Mouse (Mus musculus): ENCODE data around the gene Eef1g. TPM values are rescaled to one million over a fixed set of nuclear protein-coding genes. Genes with fewer than 3 reads are reported as not detected.
A peak's percentile ranks its signal among the peaks of the same experiment; 100 is the strongest.

Eef1g gene
- polyA plus RNA-seq, 1 experiment from 2014 or later = 334 TPM

- Histone ChIP-seq H3K27ac (no peak overlapping the region), H3K4me1 (replicated peaks) (peaks cover 21% of the 10 kb centered on the region), H3K36me3 (peaks cover 30% of the 10 kb centered on the region), H3K4me2 (replicated peaks) (peak overlapping the region; percentile 78), H3K27me3 (peaks cover 14% of the 10 kb centered on the region; the same call in 1 of the 2 replicates), H3K9ac (replicated peaks) (peak overlapping the region; percentile 76), H3K9me3 (no peaks in the 10 kb centered on the region), H3K4me3 (replicated peaks) (peak overlapping the region; percentile 57)
- no peak for ATAC-seq
- WGBS = 13% methylated on average over 11 of the region's 11 CpGs
Measured at GRCm38 (mm10) chr19:8930117-8930516, 36.7 kb upstream of the Eef1g start.

GRCm38 (mm10) chr19:8930771-8931170 is 36.1 kb upstream of the Eef1g start:
- no peak for ATAC-seq
- Histone ChIP-seq H3K27ac (no peak overlapping the region), H3K4me2 (replicated peaks) (peak overlapping the region; percentile 78), H3K4me3 (replicated peaks) (no peak overlapping the region), H3K4me1 (replicated peaks) (peaks cover 21% of the 10 kb centered on the region), H3K27me3 (peaks cover 14% of the 10 kb centered on the region; the same call in 1 of the 2 replicates), H3K36me3 (peaks cover 24% of the 10 kb centered on the region), H3K9ac (replicated peaks) (0 out of 2 replicates have a peak overlapping the region, but pooled peaks have one; percentile 76), H3K9me3 (no peaks in the 10 kb centered on the region)
- 86% methylated on average over 7 of the region's 7 CpGs for WGBS

GRCm38 (mm10) chr19:8936736-8937135 is 30.1 kb upstream of the Eef1g start:
- no peak for ATAC-seq
- Histone ChIP-seq H3K9ac (replicated peaks) (no peak overlapping the region), H3K27me3 (no peaks in the 10 kb centered on the region), H3K9me3 (no peaks in the 10 kb centered on the region), H3K4me1 (replicated peaks) (peaks cover 12% of the 10 kb centered on the region), H3K27ac (no peak overlapping the region), H3K4me2 (replicated peaks) (no peak overlapping the region), H3K4me3 (replicated peaks) (no peak overlapping the region), H3K36me3 (peaks cover 12% of the 10 kb centered on the region; the same call in 1 of the 2 replicates)
- WGBS = 87% methylated on average over 2 of the region's 2 CpGs

GRCm38 (mm10) chr19:8940526-8941133 is 26.2 kb upstream of the Eef1g start:
- peaks cover 25% of the 10 kb centered on the region for H3K36me3 ChIP-seq
- H3K27me3 ChIP-seq = no peaks in the 10 kb centered on the region
- H3K4me3 ChIP-seq (replicated peaks) = peak overlapping the region; percentile 98; the same call in 1 of the 2 replicates
- H3K9me3 ChIP-seq = no peaks in the 10 kb centered on the region
- H3K27ac ChIP-seq = no peak overlapping the region
- peak overlapping the region; percentile 72 for H3K4me2 ChIP-seq (replicated peaks)
- WGBS = 83% methylated on average over 15 of the region's 15 CpGs
- no peak for ATAC-seq
- H3K4me1 ChIP-seq (replicated peaks) = peaks cover 38% of the 10 kb centered on the region
- H3K9ac ChIP-seq (replicated peaks) = peak overlapping the region; percentile 99

GRCm38 (mm10) chr19:8941136-8941514 is 25.7 kb upstream of the Eef1g start:
- Histone ChIP-seq H3K4me2 (replicated peaks) (peak overlapping the region; percentile 72), H3K4me3 (replicated peaks) (peak overlapping the region; percentile 98), H3K4me1 (replicated peaks) (peaks cover 38% of the 10 kb centered on the region), H3K27me3 (no peaks in the 10 kb centered on the region), H3K9me3 (no peaks in the 10 kb centered on the region), H3K27ac (peak overlapping the region; percentile 98), H3K36me3 (peaks cover 30% of the 10 kb centered on the region), H3K9ac (replicated peaks) (peak overlapping the region; percentile 99)
- WGBS = 38% methylated on average over 10 of the region's 10 CpGs
- peak; percentile 53 for ATAC-seq

GRCm38 (mm10) chr19:8941515-8942217 is 25.2 kb upstream of the Eef1g start, which contains the start of gene Mta2:
Gene Mta2 (plus strand): TSS chr19:8941875.
- Histone ChIP-seq H3K27ac (peak within 1 kb of the TSS; percentile 98), H3K27me3 (no peaks in the 10 kb centered on the region), H3K4me1 (replicated peaks) (peaks cover 38% of the 10 kb centered on the region), H3K9me3 (no peaks in the 10 kb centered on the region), H3K4me2 (replicated peaks) (peak within 1 kb of the TSS; percentile 72), H3K4me3 (replicated peaks) (peak within 1 kb of the TSS; percentile 98), H3K9ac (replicated peaks) (peak within 1 kb of the TSS; percentile 99), H3K36me3 (peaks cover 35% of the 10 kb centered on the region)
- under 1% methylated on average over 64 of the region's 64 CpGs for WGBS
- peak; percentile 95 for ATAC-seq

GRCm38 (mm10) chr19:8942276-8942964 is 24.4 kb upstream of the Eef1g start:
- peak overlapping the region; percentile 98 for H3K4me3 ChIP-seq (replicated peaks)
- H3K27ac ChIP-seq = peak overlapping the region; percentile 98
- H3K9ac ChIP-seq (replicated peaks) = peak overlapping the region; percentile 99
- H3K9me3 ChIP-seq = no peaks in the 10 kb centered on the region
- H3K4me1 ChIP-seq (replicated peaks) = peaks cover 38% of the 10 kb centered on the region
- WGBS = under 1% methylated on average over 46 of the region's 46 CpGs
- no peaks in the 10 kb centered on the region for H3K27me3 ChIP-seq
- ATAC-seq = peak; percentile 60
- peaks cover 40% of the 10 kb centered on the region for H3K36me3 ChIP-seq
- peak overlapping the region; percentile 72 for H3K4me2 ChIP-seq (replicated peaks)

GRCm38 (mm10) chr19:8943047-8943446 is 23.8 kb upstream of the Eef1g start:
- Histone ChIP-seq H3K9ac (replicated peaks) (peak overlapping the region; percentile 99), H3K27ac (no peak overlapping the region), H3K4me3 (replicated peaks) (peak overlapping the region; percentile 98), H3K4me1 (replicated peaks) (peaks cover 38% of the 10 kb centered on the region), H3K27me3 (no peaks in the 10 kb centered on the region), H3K4me2 (replicated peaks) (peak overlapping the region; percentile 72), H3K36me3 (peaks cover 43% of the 10 kb centered on the region), H3K9me3 (no peaks in the 10 kb centered on the region)
- ATAC-seq = no peak
- WGBS = 82% methylated on average over 2 of the region's 2 CpGs

GRCm38 (mm10) chr19:8944062-8944461 is 22.8 kb upstream of the Eef1g start:
- Histone ChIP-seq H3K36me3 (peaks cover 50% of the 10 kb centered on the region), H3K4me2 (replicated peaks) (peak overlapping the region; percentile 72; the same call in 1 of the 2 replicates), H3K9me3 (no peaks in the 10 kb centered on the region), H3K4me1 (replicated peaks) (peaks cover 38% of the 10 kb centered on the region), H3K27ac (no peak overlapping the region; the same call in 1 of the 2 replicates), H3K4me3 (replicated peaks) (peak overlapping the region; percentile 16), H3K9ac (replicated peaks) (peak overlapping the region; percentile 99; the same call in 1 of the 2 replicates), H3K27me3 (no peaks in the 10 kb centered on the region)
- WGBS = 80% methylated on average over 5 of the region's 5 CpGs
- ATAC-seq = no peak

- 0 out of 2 replicates have a peak overlapping the region, but pooled peaks have one; percentile 1 for H3K9ac ChIP-seq (replicated peaks)
- H3K4me1 ChIP-seq (replicated peaks) = peaks cover 38% of the 10 kb centered on the region
- peak overlapping the region; percentile 31 for H3K4me2 ChIP-seq (replicated peaks)
- peak overlapping the region; percentile 1; the same call in 1 of the 2 replicates for H3K4me3 ChIP-seq (replicated peaks)
- no peaks in the 10 kb centered on the region for H3K9me3 ChIP-seq
- ATAC-seq = no peak
- H3K27ac ChIP-seq = no peak overlapping the region
- WGBS = 42% methylated on average over 5 of the region's 5 CpGs
- H3K27me3 ChIP-seq = no peaks in the 10 kb centered on the region
- peaks cover 57% of the 10 kb centered on the region for H3K36me3 ChIP-seq
Measured at GRCm38 (mm10) chr19:8944750-8945149, 22.1 kb upstream of the Eef1g start.

- H3K36me3 ChIP-seq = peaks cover 62% of the 10 kb centered on the region
Measured at GRCm38 (mm10) chr19:8945251-8945650, 21.6 kb upstream of the Eef1g start.

More at GRCm38 (mm10) chr19:8945251-8945650, 21.6 kb upstream of the Eef1g start:
- H3K4me2 ChIP-seq (replicated peaks) = peak overlapping the region; percentile 31
- no peak overlapping the region; the same call in 1 of the 2 replicates for H3K4me3 ChIP-seq (replicated peaks)
- 0 out of 2 replicates have a peak overlapping the region, but pooled peaks have one; percentile 1 for H3K9ac ChIP-seq (replicated peaks)
- no peak overlapping the region for H3K27ac ChIP-seq
- H3K4me1 ChIP-seq (replicated peaks) = peaks cover 38% of the 10 kb centered on the region
- WGBS = 90% methylated on average over 6 of the region's 6 CpGs
- H3K27me3 ChIP-seq = no peaks in the 10 kb centered on the region
- H3K9me3 ChIP-seq = no peaks in the 10 kb centered on the region
- no peak for ATAC-seq

Data from midbrain, embryonic 13.5 days (tissue).